Mouse (Mus musculus) G1E (cell line): Measurements from ENCODE around the gene AI467606.

Experiments used
- CTCF ChIP-seq: IDR thresholded peaks from 2 replicates; pipeline ENCODE4 v1.5.1; 2012; ENCODE audit warnings: low read depth, low read length, inconsistent platforms, mixed read lengths
- GATA1 ChIP-seq: IDR thresholded peaks from 2 replicates; pipeline ENCODE4 v1.6.1; 2012; ENCODE audit warnings: borderline replicate concordance, low read length, inconsistent platforms, mixed read lengths
- GATA2 ChIP-seq: IDR thresholded peaks from 2 replicates; pipeline ENCODE4 v1.6.1; 2012; ENCODE audit warnings: low read depth, low read length, inconsistent platforms, borderline replicate concordance
- POLR2AphosphoS5 ChIP-seq: IDR thresholded peaks from 2 replicates; pipeline ENCODE4 v1.6.1; 2012; ENCODE audit warnings: low read depth, low read length, inconsistent platforms; ENCODE audit not compliant: insufficient replicate concordance
- TAL1 ChIP-seq: conservative IDR thresholded peaks from 2 replicates; pipeline ENCODE4 v1.6.1; 2012; ENCODE audit warnings: low read depth, low read length, inconsistent platforms, mixed read lengths

DNA sequence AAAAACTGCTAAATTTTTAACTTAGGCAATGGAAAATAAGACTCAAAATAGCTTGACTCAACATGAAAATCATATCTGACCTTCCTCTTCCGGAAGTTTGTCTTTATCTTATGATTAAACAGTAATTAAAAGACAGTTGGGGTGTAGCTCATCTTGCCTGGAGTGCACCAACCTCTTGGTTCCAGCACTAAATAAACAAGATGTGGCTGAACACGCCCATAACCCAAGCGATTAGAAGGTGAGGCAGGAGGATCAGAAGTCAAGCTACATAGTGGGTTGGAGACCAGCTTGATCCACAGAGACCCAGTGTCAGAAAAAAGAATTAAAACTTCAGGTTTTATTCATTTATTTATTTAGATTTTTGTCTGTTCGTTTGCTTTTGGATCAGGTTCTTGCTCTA lies 7.5 kb upstream of the AI467606 start:
- TF ChIP-seq GATA1 (no peak), CTCF (no peak), TAL1 (no peak), POLR2AphosphoS5 (no peak), GATA2 (no peak)
